Mouse (Mus musculus) left cerebral cortex, adult 2 months (tissue): ENCODE measurements around the gene Nkg7. TPM values are rescaled to one million over a fixed set of nuclear protein-coding genes. Genes with fewer than 3 reads are reported as not detected.

Experiments
- DNase-seq, 2 experiments: peaks; one replicate each; pipeline ENCODE4 v3.0.0; 2021 to 2022; ENCODE audit warnings: low spot score in 2 of 2, mixed read lengths in 1 of 2; ENCODE audit errors: extremely low spot score in 1 of 2
- H3K27ac ChIP-seq: fragments of 200-600 bp; 2 replicates; pipeline ENCODE4 v1.8.1; 2022
- H3K4me3 ChIP-seq: fragments of 200-600 bp; 2 replicates; pipeline ENCODE4 v1.8.1; 2022
- CTCF ChIP-seq: fragments of 200-600 bp; IDR thresholded peaks from 2 replicates; pipeline ENCODE4 v1.8.1; 2022; ENCODE audit warnings: antibody characterized with exemption, mild to moderate bottlenecking, moderate library complexity
- intact Hi-C: fragments of 180-260 bp; cut with DNase I; formaldehyde crosslinking; loops from one replicate; pipeline ENCODE4 v1.15.1; 2025
- microRNA-seq, 2 experiments: library from miRNA; unstranded; fragments of <30 nt; microRNA quantifications; one replicate each; pipeline ENCODE4 v1.2.0; 2021
- total RNA-seq, 2 experiments: library from RNA; stranded (reverse); gene quantifications; 2 replicates each; pipeline ENCODE4 v1.2.3; 2021

The Nkg7 gene
- total RNA-seq, 2 experiments from 2014 or later: not detected

DNA sequence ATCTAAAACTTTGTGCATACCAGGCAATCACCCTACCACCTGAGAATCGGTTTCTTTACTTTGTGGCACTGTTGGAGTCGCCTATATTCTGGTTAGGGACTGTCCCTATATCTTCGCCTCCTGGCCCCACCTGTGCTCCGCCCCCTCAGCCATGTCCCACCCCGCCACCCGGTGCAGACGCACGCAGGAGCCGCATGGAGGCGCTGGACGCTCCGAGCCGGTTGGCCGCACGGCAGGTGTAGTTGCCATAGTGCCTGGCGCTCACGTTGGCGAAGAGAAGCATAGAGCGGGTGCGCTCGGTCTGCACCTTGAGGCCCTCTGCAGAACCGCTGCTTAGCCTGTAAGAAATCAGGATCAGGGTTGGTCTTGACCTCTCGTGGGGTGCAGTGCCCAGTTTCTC, 38.8 kb downstream of the Nkg7 start:
- no peak overlapping the region for H3K27ac ChIP-seq
- no peak; the same call in 1 of the 2 replicates for TF ChIP-seq CTCF
- intact Hi-C loops: no loop called here
- no peak for DNase-seq
- no peak overlapping the region for H3K4me3 ChIP-seq

- no peak overlapping the region for H3K4me3 ChIP-seq
- intact Hi-C loops: no loop called here
- H3K27ac ChIP-seq: no peak overlapping the region
- no peak for DNase-seq
- TF ChIP-seq CTCF: no peak
Observed at GRCm38 (mm10) chr7:43476376-43476775, 39.5 kb downstream of the Nkg7 start.

- Histone ChIP-seq H3K4me3 (no peak overlapping the region), H3K27ac (peak overlapping the region; percentile 66)
- peak; percentile 64 to 73 for DNase-seq
- TF ChIP-seq CTCF: no peak
- intact Hi-C loops: no loop called here
Observed at GRCm38 (mm10) chr7:43481191-43481590, 44.3 kb downstream of the Nkg7 start.

DNA sequence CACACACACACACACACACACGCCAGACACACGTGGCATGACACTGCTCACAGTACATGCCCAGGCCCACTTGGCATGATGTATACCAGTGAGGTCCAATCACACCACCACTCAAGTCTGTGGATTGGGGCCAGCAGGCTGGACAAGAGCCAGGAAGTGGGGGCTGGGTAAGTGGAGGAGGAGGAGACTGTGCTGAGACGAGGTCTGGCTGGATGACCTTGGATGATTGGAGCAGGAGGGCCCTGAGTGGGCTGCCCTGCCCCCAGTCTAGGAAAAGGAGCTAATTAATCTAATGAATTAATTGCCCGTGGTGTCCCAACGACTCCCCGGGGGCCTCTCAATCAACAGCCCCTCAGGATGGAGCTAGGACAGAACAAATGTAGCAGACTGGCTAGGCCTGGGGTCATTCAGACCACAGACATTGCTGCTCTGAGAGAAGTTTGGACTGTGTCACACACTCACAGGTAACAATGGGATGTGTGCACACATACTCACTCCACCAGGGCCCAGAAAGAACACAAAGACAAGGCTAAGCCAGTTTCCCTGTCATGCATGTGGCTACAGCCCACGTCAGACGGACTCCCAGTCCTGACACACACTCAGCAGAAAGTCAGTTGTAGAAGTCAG, 45.3 kb downstream of the Nkg7 start:
- intact Hi-C loops: no loop called here
- Histone ChIP-seq H3K27ac (peak overlapping the region; percentile 8; the same call in 1 of the 2 replicates), H3K4me3 (no peak overlapping the region)
- no peak for DNase-seq
- no peak for TF ChIP-seq CTCF

- no peak for TF ChIP-seq CTCF
- intact Hi-C loops: no loop called here
- no peak overlapping the region for H3K4me3 ChIP-seq
- no peak overlapping the region for H3K27ac ChIP-seq
- DNase-seq: no peak
Observed at GRCm38 (mm10) chr7:43483236-43483635, 46.4 kb downstream of the Nkg7 start.

Small RNAs within 50 kb of the gene (microRNA-seq; reads per million reads assigned to microRNA genes)
- 0 to 2.9 reads per million in 2 experiments for gene Mir7051

Other genes starting within 250 kb of the Nkg7 start
- gene Zfp715, start 123.8 kb upstream of the Nkg7 start, total RNA-seq: 10 to 100 TPM; 21.6 to 23.6 TPM
- gene Siglecf, start 85.7 kb upstream of the Nkg7 start, total RNA-seq: under 1 TPM; 0.34 to 0.54 TPM
- not detected for gene Siglecg, start 28.9 kb upstream of the Nkg7 start, total RNA-seq
- not detected for gene Lim2, start 9.4 kb upstream of the Nkg7 start, total RNA-seq
- gene Cldnd2, start 3.7 kb downstream of the Nkg7 start, total RNA-seq: not detected
- 10 to 100 TPM; 58.2 TPM for gene Etfb, start 7.0 kb downstream of the Nkg7 start, total RNA-seq
- under 1 TPM in 1 of 2 experiments, not detected in 1; 0.89 TPM for gene Gm45233, start 7.1 kb downstream of the Nkg7 start, total RNA-seq
- 1 to 10 TPM in 1 of 2 experiments, under 1 TPM in 1; 0.89 to 1.2 TPM for gene Vsig10l, start 26.1 kb downstream of the Nkg7 start, total RNA-seq
- 10 to 100 TPM; 24.4 to 27.3 TPM for gene Iglon5, start 53.0 kb downstream of the Nkg7 start, total RNA-seq
- gene 4931406B18Rik, start 68.9 kb downstream of the Nkg7 start, total RNA-seq: not detected
- 1 to 10 TPM; 3.7 to 4.7 TPM for gene Cd33, start 107.4 kb downstream of the Nkg7 start, total RNA-seq
- 1 to 10 TPM; 5.2 to 5.5 TPM for gene Zfp658, start 125.2 kb downstream of the Nkg7 start, total RNA-seq
- gene Zfp719, start 142.5 kb downstream of the Nkg7 start, total RNA-seq: 10 to 100 TPM; 14.5 to 16.2 TPM
- gene Zfp819, start 170.1 kb downstream of the Nkg7 start, total RNA-seq: under 1 TPM; 0.16 to 0.25 TPM
- gene Ceacam18, start 197.6 kb downstream of the Nkg7 start, total RNA-seq: not detected
- 1 to 10 TPM; 1.3 to 1.5 TPM for gene Siglece, start 223.1 kb downstream of the Nkg7 start, total RNA-seq
- gene Ctu1, start 234.9 kb downstream of the Nkg7 start, total RNA-seq: 1 to 10 TPM; 8.5 to 8.9 TPM